In the genomic region with DNA sequence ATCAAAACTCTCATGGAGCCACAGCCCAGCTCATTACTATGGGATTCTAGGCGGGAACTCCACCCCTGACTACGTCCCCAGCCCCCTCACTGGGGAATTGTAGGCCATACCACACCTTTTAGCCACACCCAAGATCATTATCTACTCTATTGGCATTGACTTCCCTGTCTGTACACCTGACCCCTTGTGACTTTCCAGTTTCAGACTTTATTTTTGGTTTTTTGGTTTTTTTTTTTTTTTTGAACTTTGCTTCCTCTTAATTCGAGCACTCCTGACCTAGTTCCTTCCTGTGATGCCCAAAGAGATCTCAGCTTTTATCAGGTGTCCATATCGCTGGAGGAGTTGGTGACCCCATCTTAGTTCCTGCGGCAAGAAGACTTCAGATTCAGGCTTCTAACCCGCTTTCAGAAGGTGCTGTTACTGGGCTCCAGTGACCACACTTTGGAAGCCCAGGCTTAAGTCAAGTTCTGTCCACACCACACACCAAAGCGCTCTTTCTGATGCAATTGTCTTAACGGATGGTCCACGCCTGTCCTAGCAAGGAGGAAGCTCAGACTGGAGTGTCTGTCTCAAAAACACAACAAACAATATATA, we compare ENCODE assay signal across 9 mouse cellular contexts. TPM values are rescaled to one million over a fixed set of nuclear protein-coding genes. Genes with fewer than 3 reads are reported as not detected.
DNase-seq lines count a peak whose midpoint lies in the region; ATAC-seq lines count a peak whose summit lies in the region.
"Had no signal": no experiment of that assay in that cellular context is flagged by ENCODE, and none has a peak within 500 bp of the region (broad histone marks: within the 10 kb centered on the region; RNA-seq: fewer than 3 reads in every experiment).

Tjp3 (minus strand) TSS at position 71 of the 594 bp plus-strand sequence.

- ATAC-seq in heart, embryonic 11.5 days (replicated peaks; ENCODE audit: insufficient number of reproducible peaks, low FRiP score, low TSS enrichment), result no peak
- no peak for ATAC-seq in forebrain, embryonic 15.5 days (replicated peaks)
- ATAC-seq in liver, embryonic 16.5 days (ENCODE audit: low read depth), result no peak

- 0 out of 2 replicates have a peak within 1 kb of the TSS, but pooled peaks have one; percentile 80 for H3K4me3 ChIP-seq in heart, embryonic 11.5 days (ENCODE audit: low read depth, low read length)
- peak within 1 kb of the TSS; percentile 97 for H3K4me3 ChIP-seq in forebrain, embryonic 15.5 days
- 0 out of 2 replicates have a peak within 1 kb of the TSS, but pooled peaks have one; percentile 18 for H3K4me3 ChIP-seq in liver, embryonic 16.5 days (ENCODE audit: low read depth, low read length)

- H3K36me3 ChIP-seq in heart, embryonic 11.5 days (ENCODE audit: control insufficient read depth, insufficient read depth, low read length), result no peaks in the 10 kb centered on the region
- no peaks in the 10 kb centered on the region for H3K36me3 ChIP-seq in forebrain, embryonic 15.5 days
- no peaks in the 10 kb centered on the region for H3K36me3 ChIP-seq in liver, embryonic 16.5 days (ENCODE audit: control insufficient read depth, insufficient read depth)

- peak within 1 kb of the TSS; percentile 19; the same call in 1 of the 2 replicates for H3K4me2 ChIP-seq in heart, embryonic 11.5 days
- peak within 1 kb of the TSS; percentile 74; the same call in 1 of the 2 replicates for H3K4me2 ChIP-seq in forebrain, embryonic 15.5 days (replicated peaks)
- H3K4me2 ChIP-seq in liver, embryonic 16.5 days (ENCODE audit: low read depth, low read length), result peak within 1 kb of the TSS; percentile 29; the same call in 1 of the 2 replicates

- H3K9ac ChIP-seq in heart, embryonic 11.5 days (ENCODE audit: low read depth, low read length), result no peak within 1 kb of the TSS
- no peak within 1 kb of the TSS for H3K9ac ChIP-seq in forebrain, embryonic 15.5 days (replicated peaks)
- H3K9ac ChIP-seq in liver, embryonic 16.5 days (ENCODE audit: low read depth, low read length), result no peak within 1 kb of the TSS

- H3K27me3 ChIP-seq in heart, embryonic 11.5 days (ENCODE audit: control insufficient read depth, insufficient read depth, low read length), result peaks cover 32% of the 10 kb centered on the region
- no peaks in the 10 kb centered on the region; the same call in 1 of the 2 replicates for H3K27me3 ChIP-seq in forebrain, embryonic 15.5 days
- H3K27me3 ChIP-seq in liver, embryonic 16.5 days (ENCODE audit: control insufficient read depth, insufficient read depth, low read depth, low read length), result no peaks in the 10 kb centered on the region; the same call in 1 of the 2 replicates

- peaks cover 33% of the 10 kb centered on the region for H3K4me1 ChIP-seq in heart, embryonic 11.5 days (ENCODE audit: control insufficient read depth, insufficient read depth, low read length)
- H3K4me1 ChIP-seq in forebrain, embryonic 15.5 days, result peaks cover 45% of the 10 kb centered on the region
- H3K4me1 ChIP-seq in liver, embryonic 16.5 days (ENCODE audit: control insufficient read depth, low read depth, low read length), result peaks cover 65% of the 10 kb centered on the region

- H3K27ac ChIP-seq in heart, embryonic 11.5 days (ENCODE audit: low read depth, low read length), result no peak within 1 kb of the TSS
- H3K27ac ChIP-seq in forebrain, embryonic 15.5 days (replicated peaks), result no peak within 1 kb of the TSS
- H3K27ac ChIP-seq in liver, embryonic 16.5 days (ENCODE audit: low read length), result peak within 1 kb of the TSS; percentile 63

- WGBS in heart, embryonic 11.5 days (ENCODE audit: insufficient replicate concordance), result 72% methylated on average over 9 of the region's 9 CpGs
- 77% methylated on average over 9 of the region's 9 CpGs for whole genome bisulfite sequencing in forebrain, embryonic 15.5 days
- WGBS in liver, embryonic 16.5 days (ENCODE audit: insufficient replicate concordance), result 44% methylated on average over 9 of the region's 9 CpGs

- no peaks in the 10 kb centered on the region for H3K9me3 ChIP-seq in heart, embryonic 11.5 days (replicated peaks; ENCODE audit: control insufficient read depth, low read length)
- H3K9me3 ChIP-seq in forebrain, embryonic 15.5 days, result no peaks in the 10 kb centered on the region
- H3K9me3 ChIP-seq in liver, embryonic 16.5 days (replicated peaks; ENCODE audit: control insufficient read depth, low read length), result no peaks in the 10 kb centered on the region

- no peak for DNase-seq in heart, adult 8-10 months (ENCODE audit: low spot score)
- peak; percentile 68 for DNase-seq in CD4-positive helper T cell, adult 2 months (ENCODE audit: low read depth, low spot score)
- DNase-seq in frontal cortex, postnatal 14 days (ENCODE audit: low spot score in 2 of 2), result no peak
- no peak for DNase-seq in adrenal gland, postnatal 25 days
- no peak for DNase-seq in urinary bladder, adult 18-20 months (ENCODE audit: low spot score in 2 of 2)
- DNase-seq: cerebellum, adult 8-10 months had no signal

RNA-seq across cellular contexts. Expression of gene Tjp3, which starts in this region (rescaled TPM):
- 0.90 and 1.4 TPM in 2 replicates for polyA plus RNA-seq in heart, embryonic 11.5 days (2014; fragmentation: Nextera tagmentation; extraction: Ambion mirVana)
- total RNA-seq in heart, adult 8-10 months (2022), result under 1 TPM in 1 of 4 experiments, not detected in 3; 0.22 TPM
- polyA plus RNA-seq in forebrain, embryonic 15.5 days (2015; fragmentation: Nextera tagmentation; extraction: Ambion mirVana), result 8.5 and 9.0 TPM in 2 replicates
- 0.82 and 1.4 TPM in 2 replicates for polyA plus RNA-seq in liver, embryonic 16.5 days (2015; fragmentation: Nextera tagmentation; extraction: Ambion mirVana)
- 0.18 TPM in 1 of 2 replicates, not detected in the other for total RNA-seq in adrenal gland, postnatal 25 days (2021)

Comparison
In these comparisons a context has a peak if more than half of its experiments do, and no peak if none do; other contexts are left out.
1. H3K4me2 ChIP-seq: peak in every context shown above with its lines; median percentile 74 in forebrain, embryonic 15.5 days; 29 in liver, embryonic 16.5 days; 19 in heart, embryonic 11.5 days.
2. H3K4me3 ChIP-seq: peak in every context shown above with its lines; median percentile 97 in forebrain, embryonic 15.5 days; 80 in heart, embryonic 11.5 days; 18 in liver, embryonic 16.5 days.